In genomic region chr10:60136010-60136409, GRCm38 (mm10) we compare ENCODE assay signal across 7 mouse cellular contexts. TPM values are rescaled to one million over a fixed set of nuclear protein-coding genes. Genes with fewer than 3 reads are reported as not detected.
DNase-seq lines count a peak whose midpoint lies in the region; ATAC-seq and TF ChIP-seq lines count a peak whose summit lies in the region.
"Not testable (repeated sequence)": the region's sequence is repeated elsewhere in the genome, so short reads cannot be mapped to it uniquely, and the experiment has no call there.
"Had no signal": no experiment of that assay in that cellular context is flagged by ENCODE, and none has a peak within 500 bp of the region (broad histone marks: within the 10 kb centered on the region; RNA-seq: fewer than 3 reads in every experiment).

No protein-coding gene starts in this region.

- TF ChIP-seq RAD21 in MEL (IDR thresholded peaks at IDR 0.05; ENCODE audit: low read depth, low read length) = not testable (repeated sequence)

- TF ChIP-seq CTCF in MEL (IDR thresholded peaks at IDR 0.05 in 2 of 3, conservative IDR thresholded peaks at IDR 0.05 in 1 of 3; ENCODE audit: control insufficient read depth in 1 of 3, insufficient read depth in 1 of 3, low read depth in 2 of 3, low read length in 3 of 3, poor library complexity in 1 of 3, severe bottlenecking in 1 of 3) = peak in 2 of 3 experiments; percentile 8 to 19; a peak in 1 of 6 replicates
- peak; percentile 29 for TF ChIP-seq CTCF in forebrain, postnatal 0 days (IDR thresholded peaks at IDR 0.05; ENCODE audit: low read depth)
- TF ChIP-seq CTCF in intestine, postnatal 0 days (IDR thresholded peaks at IDR 0.05; ENCODE audit: low read depth) = peak; percentile 27
- peak; percentile 37 for TF ChIP-seq CTCF in left cerebral cortex, adult 2 months (IDR thresholded peaks at IDR 0.05)
- peak; percentile 40 for TF ChIP-seq CTCF in stomach, postnatal 0 days (IDR thresholded peaks at IDR 0.05; ENCODE audit: low read depth)

- H3K79me2 ChIP-seq in MEL (ENCODE audit: control insufficient read depth, insufficient read depth, low read length, poor library complexity) = not testable (repeated sequence)

- TF ChIP-seq POLR2A in MEL (IDR thresholded peaks at IDR 0.05; ENCODE audit: control insufficient read depth in 1 of 2, insufficient read depth in 1 of 2, low read depth in 1 of 2, low read length in 2 of 2, poor library complexity in 1 of 2) = not testable (repeated sequence)

- DNase-seq in MEL (ENCODE audit: low read depth, low spot score); forebrain, postnatal 0 days; left cerebral cortex, adult 2 months (ENCODE audit: extremely low spot score in 1 of 2, low spot score in 2 of 2); stomach, postnatal 0 days (ENCODE audit: low spot score): not testable (repeated sequence)

- intact Hi-C loops in left cerebral cortex, adult 2 months (cut with DNase I) = not testable (repeated sequence)

- not testable (repeated sequence) for H3K4me1 ChIP-seq in MEL (ENCODE audit: control insufficient read depth in 1 of 2, insufficient read depth in 2 of 2, low read length in 2 of 2); forebrain, postnatal 0 days (ENCODE audit: insufficient read depth); intestine, postnatal 0 days (replicated peaks; ENCODE audit: control insufficient read depth, insufficient read depth, low read length); stomach, postnatal 0 days (replicated peaks; ENCODE audit: control insufficient read depth, insufficient read depth)
- peaks cover 16% of the 10 kb centered on the region for H3K4me1 ChIP-seq in lung, embryonic 15.5 days

- not testable (repeated sequence) for H3K4me3 ChIP-seq in MEL (ENCODE audit: control insufficient read depth in 1 of 2, insufficient read depth in 1 of 2, low read depth in 2 of 2, low read length in 2 of 2); forebrain, postnatal 0 days (ENCODE audit: low read depth, low read length); intestine, postnatal 0 days (ENCODE audit: low read depth, low read length); left cerebral cortex, adult 2 months; lung, embryonic 15.5 days; stomach, postnatal 0 days (ENCODE audit: low read depth, low read length)

- not testable (repeated sequence) for TF ChIP-seq EP300 in MEL (IDR thresholded peaks at IDR 0.05; ENCODE audit: low read depth in 1 of 2, low read length in 2 of 2); stomach, postnatal 0 days (optimal IDR thresholded peaks at IDR 0.05)

- H3K9ac ChIP-seq in MEL (ENCODE audit: control insufficient read depth, low read depth, low read length, poor library complexity, severe bottlenecking); forebrain, postnatal 0 days; intestine, postnatal 0 days (ENCODE audit: low read depth, low read length); lung, embryonic 15.5 days; stomach, postnatal 0 days (ENCODE audit: low read length): not testable (repeated sequence)

- not testable (repeated sequence) for H3K27me3 ChIP-seq in MEL (ENCODE audit: control insufficient read depth in 1 of 2, insufficient read depth in 2 of 2, low read length in 2 of 2); forebrain, postnatal 0 days (ENCODE audit: insufficient read depth, low read length); intestine, postnatal 0 days (replicated peaks; ENCODE audit: control insufficient read depth, insufficient read depth, low read length); lung, embryonic 15.5 days; stomach, postnatal 0 days (ENCODE audit: control insufficient read depth, insufficient read depth, low read length)

- H3K36me3 ChIP-seq in MEL (ENCODE audit: control insufficient read depth in 1 of 2, insufficient read depth in 2 of 2, low read length in 2 of 2); intestine, postnatal 0 days (ENCODE audit: control insufficient read depth, insufficient read depth); lung, embryonic 15.5 days; stomach, postnatal 0 days (ENCODE audit: control insufficient read depth, insufficient read depth, low read length): not testable (repeated sequence)
- H3K36me3 ChIP-seq in forebrain, postnatal 0 days (ENCODE audit: insufficient read depth) = peaks cover 16% of the 10 kb centered on the region

- WGBS in forebrain, postnatal 0 days = 47% methylated on average over 1 of the region's 1 CpGs
- 54% methylated on average over 1 of the region's 1 CpGs for WGBS in intestine, postnatal 0 days
- 50% methylated on average over 1 of the region's 1 CpGs for WGBS in lung, embryonic 15.5 days
- WGBS in stomach, postnatal 0 days = 63% methylated on average over 1 of the region's 1 CpGs

- ATAC-seq in forebrain, postnatal 0 days; intestine, postnatal 0 days; lung, embryonic 15.5 days (ENCODE audit: borderline replicate concordance, extremely low read depth, low FRiP score, low TSS enrichment); stomach, postnatal 0 days (ENCODE audit: low FRiP score, low TSS enrichment): not testable (repeated sequence)

- H3K27ac ChIP-seq in MEL (ENCODE audit: control insufficient read depth, low read depth, low read length); forebrain, postnatal 0 days (ENCODE audit: low read depth, low read length); intestine, postnatal 0 days (ENCODE audit: low read depth, low read length); left cerebral cortex, adult 2 months; stomach, postnatal 0 days (replicated peaks): not testable (repeated sequence)
- peak overlapping the region; percentile 26; the same call in 1 of the 2 replicates for H3K27ac ChIP-seq in lung, embryonic 15.5 days

- H3K9me3 ChIP-seq in MEL (replicated peaks; ENCODE audit: insufficient read depth, low read length); forebrain, postnatal 0 days (ENCODE audit: low read length); intestine, postnatal 0 days (ENCODE audit: control insufficient read depth); lung, embryonic 15.5 days; stomach, postnatal 0 days (ENCODE audit: control insufficient read depth, low read length): not testable (repeated sequence)

- H3K4me2 ChIP-seq in forebrain, postnatal 0 days (ENCODE audit: low read depth); intestine, postnatal 0 days (replicated peaks; ENCODE audit: low read depth); lung, embryonic 15.5 days; stomach, postnatal 0 days (replicated peaks; ENCODE audit: low read depth): not testable (repeated sequence)

RNA-seq across cellular contexts. Expression of gene Spock2, which starts 30.0 kb away (rescaled TPM):
- total RNA-seq in MEL (2012; rRNA removed) = not detected in 2 replicates
- under 1 TPM in 1 of 2 experiments, not detected in 1; 0.03 TPM for polyA plus RNA-seq in MEL (2012; ENCODE audit: insufficient read depth in 1 of 2, insufficient read length in 2 of 2, low read depth in 1 of 2, low replicate concordance in 2 of 2, missing spikeins in 1 of 2)
- 156 and 215 TPM in 2 replicates for total RNA-seq in forebrain, postnatal 0 days (2014; rRNA removed)
- polyA plus RNA-seq in forebrain, postnatal 0 days (2015; fragmentation: Nextera tagmentation; extraction: Ambion mirVana) = 50.7 and 84.8 TPM in 2 replicates
- 2.1 and 2.4 TPM in 2 replicates for polyA plus RNA-seq in intestine, postnatal 0 days (2015; fragmentation: Nextera tagmentation; extraction: Ambion mirVana)
- total RNA-seq in left cerebral cortex, adult 2 months (2021) = 100 to 1,000 TPM; 541 to 578 TPM
- polyA plus RNA-seq in lung, embryonic 15.5 days (2015; fragmentation: Nextera tagmentation; extraction: Ambion mirVana) = 2.2 and 4.4 TPM in 2 replicates
- polyA plus RNA-seq in stomach, postnatal 0 days (2015; fragmentation: Nextera tagmentation; extraction: Ambion mirVana) = 3.6 and 4.1 TPM in 2 replicates
- total RNA-seq: G1E had no signal
- polyA plus RNA-seq: G1E had no signal
